Mouse (Mus musculus): Measurements from ENCODE around the gene Casc1. TPM values are rescaled to one million over a fixed set of nuclear protein-coding genes. Genes with fewer than 3 reads are reported as not detected.
A peak's percentile ranks its signal among the peaks of the same experiment; 100 is the strongest.

The Casc1 gene
- polyA plus RNA-seq, 1 experiment, result 0.35 TPM

DNA sequence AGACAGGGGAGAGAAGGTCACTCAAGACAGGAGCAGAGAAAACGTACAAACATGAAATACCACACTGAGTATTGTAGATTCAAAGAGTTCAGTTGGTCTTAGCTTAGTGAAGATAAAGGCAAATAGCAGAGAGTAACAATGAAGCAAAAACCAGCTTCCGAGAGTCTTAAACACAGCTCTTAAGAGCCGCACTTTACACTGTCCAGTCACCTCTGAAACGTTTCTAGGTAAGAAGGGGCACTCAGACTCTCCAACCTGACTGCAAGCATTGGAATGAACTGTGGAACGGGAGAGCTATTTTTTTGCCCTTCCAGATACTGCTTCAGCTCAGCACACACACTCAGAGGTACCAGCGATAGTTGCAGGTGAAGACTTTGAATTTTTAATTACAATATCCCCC lies 29.5 kb upstream of the Casc1 start:
- TF ChIP-seq CTCF (IDR thresholded peaks at IDR 0.05; ENCODE audit: low read depth, low read length) (no peak), POLR2A (IDR thresholded peaks at IDR 0.05; ENCODE audit: borderline replicate concordance, low read depth, low read length) (no peak)
- Histone ChIP-seq H3K4me3 (ENCODE audit: insufficient read depth, low read length) (no peak overlapping the region), H3K4me1 (ENCODE audit: control insufficient read depth, insufficient read depth, low read length) (peaks cover 4% of the 10 kb centered on the region), H3K27ac (ENCODE audit: insufficient read depth, low read depth, low read length) (no peak overlapping the region)

DNA sequence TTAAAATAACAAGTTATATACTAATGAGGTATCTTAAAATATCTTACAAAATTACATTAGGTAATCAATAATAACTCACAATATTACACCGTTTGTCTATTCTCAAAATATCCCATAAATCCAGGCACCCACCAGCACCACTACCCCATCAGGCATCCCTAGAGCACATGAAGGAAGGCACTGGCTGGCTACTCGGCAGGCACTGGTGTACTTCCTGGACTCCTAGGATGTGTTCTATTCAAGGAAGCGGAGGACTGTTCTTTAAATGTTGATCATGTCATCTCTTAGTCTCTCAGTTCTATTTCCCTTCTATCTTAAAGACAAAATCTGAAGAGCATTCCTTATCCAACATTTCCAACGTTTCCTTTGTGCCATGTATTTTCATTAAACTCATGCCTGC lies 26.3 kb upstream of the Casc1 start:
- Histone ChIP-seq H3K27ac (ENCODE audit: insufficient read depth, low read depth, low read length) (no peak overlapping the region), H3K4me1 (ENCODE audit: control insufficient read depth, insufficient read depth, low read length) (no peaks in the 10 kb centered on the region), H3K4me3 (ENCODE audit: insufficient read depth, low read length) (no peak overlapping the region)
- TF ChIP-seq POLR2A (IDR thresholded peaks at IDR 0.05; ENCODE audit: borderline replicate concordance, low read depth, low read length) (no peak), CTCF (IDR thresholded peaks at IDR 0.05; ENCODE audit: low read depth, low read length) (no peak)

DNA sequence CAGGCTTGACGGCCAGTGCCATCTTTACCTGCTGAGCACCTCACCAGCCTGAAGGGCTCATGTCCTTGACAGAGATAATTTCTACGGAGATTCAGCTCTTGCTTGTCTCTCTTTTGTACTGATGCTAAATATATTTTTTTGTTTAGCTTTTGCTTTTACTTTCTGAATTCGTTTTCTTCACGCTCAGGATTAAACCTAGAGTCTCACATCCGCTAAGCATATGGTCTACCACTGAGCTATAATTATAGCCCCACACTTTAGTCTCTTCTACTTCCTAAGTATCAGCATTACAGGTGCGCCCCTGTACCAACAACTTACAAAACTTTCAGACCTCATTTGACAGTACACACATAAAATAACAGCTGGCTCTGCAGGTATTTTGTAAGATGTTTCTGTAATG lies 24.6 kb upstream of the Casc1 start:
- no peak overlapping the region for H3K4me3 ChIP-seq (ENCODE audit: insufficient read depth, low read length)
- H3K27ac ChIP-seq (ENCODE audit: insufficient read depth, low read depth, low read length), result no peak overlapping the region
- TF ChIP-seq CTCF (IDR thresholded peaks at IDR 0.05; ENCODE audit: low read depth, low read length), result no peak
- no peak for TF ChIP-seq POLR2A (IDR thresholded peaks at IDR 0.05; ENCODE audit: borderline replicate concordance, low read depth, low read length)

DNA sequence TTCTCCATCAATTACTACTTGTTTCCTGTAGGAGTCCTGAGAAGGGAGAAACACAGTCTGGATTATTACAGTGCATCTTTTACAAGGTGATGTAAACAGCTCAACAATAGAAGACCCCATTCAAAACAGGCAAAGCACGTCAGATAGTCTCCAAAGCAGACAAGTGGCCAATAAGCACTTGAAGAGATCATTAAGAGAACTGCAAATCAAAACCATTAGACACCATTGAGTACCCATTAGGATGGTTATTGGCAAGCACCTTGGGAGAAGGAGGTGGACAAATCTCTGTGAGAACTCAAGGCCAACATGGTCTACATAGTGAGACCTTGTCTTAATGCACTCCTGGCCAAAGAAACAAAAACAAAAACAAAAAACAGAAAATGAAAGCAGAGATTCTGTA lies 23.6 kb upstream of the Casc1 start:
- no peaks in the 10 kb centered on the region for H3K4me1 ChIP-seq (ENCODE audit: control insufficient read depth, insufficient read depth, low read length)
- no peak overlapping the region for H3K27ac ChIP-seq (ENCODE audit: insufficient read depth, low read depth, low read length)
- no peak overlapping the region for H3K4me3 ChIP-seq (ENCODE audit: insufficient read depth, low read length)
- TF ChIP-seq POLR2A (IDR thresholded peaks at IDR 0.05; ENCODE audit: borderline replicate concordance, low read depth, low read length) (no peak), CTCF (IDR thresholded peaks at IDR 0.05; ENCODE audit: low read depth, low read length) (no peak)

More for the DNA sequence above, 24.6 kb upstream of the Casc1 start:
- no peaks in the 10 kb centered on the region for H3K4me1 ChIP-seq (ENCODE audit: control insufficient read depth, insufficient read depth, low read length)

DNA sequence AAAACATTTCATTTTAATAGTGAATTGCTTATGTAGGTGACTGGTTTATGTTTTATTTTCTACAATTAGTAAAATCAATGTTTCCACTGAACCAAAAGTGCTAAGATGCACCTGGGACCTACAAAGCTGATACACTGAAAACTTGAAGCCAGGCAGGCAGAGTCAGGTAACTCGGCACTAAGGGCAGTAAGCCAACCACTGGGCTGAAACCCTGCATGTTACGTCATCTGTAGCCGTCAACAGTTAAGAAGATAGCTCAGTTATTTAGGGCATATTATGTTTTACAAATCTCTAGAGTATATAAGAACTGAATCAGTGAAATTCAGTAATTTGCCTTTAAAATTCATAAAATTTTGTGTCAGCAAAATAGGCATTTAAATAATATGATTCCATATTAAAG lies 15.5 kb upstream of the Casc1 start:
- Histone ChIP-seq H3K4me1 (ENCODE audit: control insufficient read depth, insufficient read depth, low read length) (no peaks in the 10 kb centered on the region), H3K27ac (ENCODE audit: insufficient read depth, low read depth, low read length) (no peak overlapping the region)
- TF ChIP-seq POLR2A (IDR thresholded peaks at IDR 0.05; ENCODE audit: borderline replicate concordance, low read depth, low read length) (no peak), CTCF (IDR thresholded peaks at IDR 0.05; ENCODE audit: low read depth, low read length) (no peak)

DNA sequence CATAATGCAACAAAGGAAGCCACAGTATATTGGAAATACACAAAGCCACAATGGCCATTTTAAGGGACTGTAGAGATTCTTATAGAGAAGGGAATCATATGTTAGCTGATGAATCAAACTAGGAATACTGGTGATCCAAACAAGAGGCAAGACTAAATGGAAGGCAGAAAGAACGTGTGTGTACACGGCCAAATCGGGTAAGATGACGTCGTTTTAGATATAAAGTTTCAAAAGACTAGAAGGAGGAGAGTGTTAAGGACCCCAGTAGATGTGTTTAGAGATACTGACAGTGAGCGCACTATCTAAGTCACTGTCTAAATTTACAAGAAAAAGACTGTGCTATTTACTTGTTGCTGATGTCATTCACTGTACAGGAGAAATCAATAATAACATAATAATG lies 13.4 kb upstream of the Casc1 start:
- H3K4me3 ChIP-seq (ENCODE audit: insufficient read depth, low read length), result no peak overlapping the region
- TF ChIP-seq CTCF (IDR thresholded peaks at IDR 0.05; ENCODE audit: low read depth, low read length) (no peak), POLR2A (IDR thresholded peaks at IDR 0.05; ENCODE audit: borderline replicate concordance, low read depth, low read length) (no peak)
- no peaks in the 10 kb centered on the region for H3K4me1 ChIP-seq (ENCODE audit: control insufficient read depth, insufficient read depth, low read length)

More for the DNA sequence above, 15.5 kb upstream of the Casc1 start:
- no peak overlapping the region for H3K4me3 ChIP-seq (ENCODE audit: insufficient read depth, low read length)

DNA sequence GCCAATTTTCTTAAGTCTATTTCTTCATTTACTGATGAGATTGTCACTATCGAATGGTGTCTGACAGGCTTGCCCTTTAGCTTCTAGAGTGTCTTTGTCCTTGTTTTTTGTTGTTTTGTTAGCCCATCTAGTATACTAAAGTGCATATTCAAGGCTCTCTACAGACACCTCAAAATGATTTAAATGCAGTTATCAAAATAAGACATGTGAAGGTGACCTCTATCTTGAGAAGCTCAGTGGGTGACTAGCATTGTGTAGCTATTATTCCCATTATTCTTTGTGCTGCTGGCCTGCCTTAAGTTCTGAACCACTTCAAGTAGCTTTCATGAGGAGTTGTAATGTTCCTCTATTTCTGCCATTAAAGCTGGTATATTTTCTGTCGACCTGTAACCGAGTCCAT lies 5.0 kb upstream of the Casc1 start:
- Histone ChIP-seq H3K4me3 (ENCODE audit: insufficient read depth, low read length) (no peak overlapping the region), H3K27ac (ENCODE audit: insufficient read depth, low read depth, low read length) (no peak overlapping the region), H3K4me1 (ENCODE audit: control insufficient read depth, insufficient read depth, low read length) (peaks cover 8% of the 10 kb centered on the region)
- TF ChIP-seq CTCF (IDR thresholded peaks at IDR 0.05; ENCODE audit: low read depth, low read length) (no peak), POLR2A (IDR thresholded peaks at IDR 0.05; ENCODE audit: borderline replicate concordance, low read depth, low read length) (no peak)

More for the DNA sequence above, 13.4 kb upstream of the Casc1 start:
- no peak overlapping the region for H3K27ac ChIP-seq (ENCODE audit: insufficient read depth, low read depth, low read length)

DNA sequence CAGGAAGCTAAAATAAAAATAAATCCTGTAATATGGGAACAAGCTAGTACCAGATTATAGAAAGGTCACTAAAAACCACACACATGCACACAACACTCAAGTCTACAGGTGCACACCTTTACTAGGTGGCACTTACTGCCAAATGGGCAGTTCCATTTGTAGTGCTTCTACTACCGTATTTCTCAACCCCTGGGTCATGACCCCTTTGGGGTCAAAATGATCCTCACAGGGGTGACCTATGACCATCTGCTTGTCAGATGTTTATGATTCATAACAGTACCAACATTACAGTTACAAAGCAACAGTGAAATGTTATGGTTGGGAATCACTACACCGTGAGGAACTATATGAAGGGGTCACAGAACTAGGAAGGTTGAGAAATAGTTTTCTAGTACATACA lies 3.1 kb upstream of the Casc1 start:
- TF ChIP-seq POLR2A (IDR thresholded peaks at IDR 0.05; ENCODE audit: borderline replicate concordance, low read depth, low read length), result no peak
- TF ChIP-seq CTCF (IDR thresholded peaks at IDR 0.05; ENCODE audit: low read depth, low read length), result no peak
- no peak overlapping the region for H3K4me3 ChIP-seq (ENCODE audit: insufficient read depth, low read length)

DNA sequence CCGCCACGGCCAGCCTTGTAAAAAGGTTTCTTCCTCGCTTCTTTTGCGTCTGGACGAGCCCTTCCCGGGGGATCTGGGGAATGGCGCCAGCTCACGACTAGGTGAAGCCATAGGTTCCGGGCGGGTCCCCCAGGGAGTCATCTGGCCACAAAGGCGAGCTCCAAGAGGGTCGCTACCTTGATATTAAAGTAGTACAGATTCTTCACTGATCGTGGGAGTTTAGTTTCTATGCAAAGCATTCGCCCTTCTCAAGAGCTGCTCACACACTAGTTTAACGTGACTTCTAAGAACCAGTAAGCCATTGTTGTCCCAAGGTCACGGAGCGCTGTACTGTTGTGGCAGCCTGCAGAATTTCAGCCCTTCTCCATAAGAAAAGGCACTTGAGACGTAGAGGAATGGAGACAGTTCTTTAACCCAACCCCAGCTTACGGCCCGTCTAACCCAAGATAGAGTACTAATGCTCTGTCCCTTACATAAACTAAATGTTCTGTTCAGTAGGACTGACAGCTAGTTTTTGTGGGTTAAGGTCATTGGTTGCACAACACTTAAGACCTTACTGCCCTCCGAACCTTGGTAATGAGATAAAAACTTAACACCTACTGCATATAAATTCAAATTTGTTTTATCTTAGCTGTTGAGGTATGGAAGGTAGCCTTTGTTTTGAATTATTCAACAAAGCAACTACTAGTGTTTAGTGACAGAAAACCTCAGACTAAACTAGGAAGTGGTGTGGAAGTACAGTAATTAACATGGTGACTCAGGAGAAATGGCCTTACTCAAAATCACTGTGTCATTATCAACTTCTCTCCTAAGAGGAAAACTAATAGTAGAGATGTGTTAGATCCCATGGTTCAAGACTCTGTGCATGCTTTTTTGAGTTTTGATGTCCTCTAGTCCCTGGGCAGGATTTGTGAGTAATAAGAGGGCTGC lies 836 bp upstream of the Casc1 start:
- peaks cover 8% of the 10 kb centered on the region for H3K4me1 ChIP-seq (ENCODE audit: control insufficient read depth, insufficient read depth, low read length)
- TF ChIP-seq POLR2A (IDR thresholded peaks at IDR 0.05; ENCODE audit: borderline replicate concordance, low read depth, low read length) (no peak), CTCF (IDR thresholded peaks at IDR 0.05; ENCODE audit: low read depth, low read length) (0 out of 2 replicates have a peak, but pooled peaks have one; percentile 8)
- H3K27ac ChIP-seq (ENCODE audit: insufficient read depth, low read depth, low read length), result peak overlapping the region; percentile 72
- peak overlapping the region; percentile 83 for H3K4me3 ChIP-seq (ENCODE audit: insufficient read depth, low read length)

More for the DNA sequence above, 3.1 kb upstream of the Casc1 start:
- no peak overlapping the region for H3K27ac ChIP-seq (ENCODE audit: insufficient read depth, low read depth, low read length)
- peaks cover 8% of the 10 kb centered on the region for H3K4me1 ChIP-seq (ENCODE audit: control insufficient read depth, insufficient read depth, low read length)

DNA sequence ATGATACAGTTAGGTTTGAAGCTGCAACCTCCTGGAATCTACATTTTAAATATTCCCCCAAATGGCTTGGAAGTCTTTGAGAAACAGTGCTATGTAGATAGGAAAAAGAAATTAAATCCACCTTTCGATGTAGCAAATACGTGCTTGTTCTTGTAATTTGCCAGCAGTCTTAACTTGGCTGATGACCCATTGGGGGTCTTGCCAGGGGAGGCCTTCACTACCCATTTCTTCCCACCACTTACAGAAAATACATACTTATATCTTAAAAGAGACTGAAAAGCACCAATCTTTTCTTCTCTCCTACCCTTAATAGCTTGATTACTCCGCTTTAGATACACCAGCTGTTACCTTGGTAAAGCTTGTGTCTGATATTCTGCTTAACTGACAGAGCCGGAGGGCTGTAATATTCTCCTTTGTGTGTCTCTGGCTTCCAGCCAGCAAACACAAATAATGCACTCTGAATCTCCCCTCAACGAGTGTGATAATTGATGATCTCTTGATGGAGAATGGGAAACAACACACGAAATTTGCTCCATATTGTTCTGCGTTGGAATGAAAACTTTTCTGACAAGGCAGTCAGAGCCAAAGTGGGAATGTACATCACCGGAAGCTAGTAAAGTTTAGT lies 637 bp downstream of the Casc1 start:
- Histone ChIP-seq H3K27ac (ENCODE audit: insufficient read depth, low read depth, low read length) (no peak overlapping the region), H3K4me1 (ENCODE audit: control insufficient read depth, insufficient read depth, low read length) (peaks cover 8% of the 10 kb centered on the region), H3K4me3 (ENCODE audit: insufficient read depth, low read length) (peak overlapping the region; percentile 64)
- TF ChIP-seq POLR2A (IDR thresholded peaks at IDR 0.05; ENCODE audit: borderline replicate concordance, low read depth, low read length) (no peak), CTCF (IDR thresholded peaks at IDR 0.05; ENCODE audit: low read depth, low read length) (no peak)
